Comparison of ENCODE assay signal across 14 mouse cellular contexts in genomic region chr11:57671797-57672196, GRCm38 (mm10). TPM values are rescaled to one million over a fixed set of nuclear protein-coding genes. Genes with fewer than 3 reads are reported as not detected.
DNase-seq lines count a peak whose midpoint lies in the region; ATAC-seq and TF ChIP-seq lines count a peak whose summit lies in the region.
"Had no signal": no experiment of that assay in that cellular context is flagged by ENCODE, and none has a peak within 500 bp of the region (broad histone marks: within the 10 kb centered on the region; RNA-seq: fewer than 3 reads in every experiment).

No protein-coding gene starts in this region.

- 71% methylated on average over 10 of the region's 10 CpGs for WGBS in kidney, adult 2 months
- WGBS in stomach, embryonic 14.5 days, result 49% methylated on average over 10 of the region's 10 CpGs
- 63% methylated on average over 10 of the region's 10 CpGs for WGBS in stomach, postnatal 0 days

- no peak overlapping the region for H3K4me3 ChIP-seq in kidney, adult 2 months (ENCODE audit: insufficient read depth, low read depth, low read length)
- no peak overlapping the region for H3K4me3 ChIP-seq in stomach, embryonic 14.5 days (ENCODE audit: low read depth, low read length)
- no peak overlapping the region for H3K4me3 ChIP-seq in stomach, postnatal 0 days (ENCODE audit: low read depth, low read length)
- H3K4me3 ChIP-seq: heart, embryonic 13.5 days; hindbrain, embryonic 15.5 days; limb, embryonic 12.5 days had no signal

- no peak for TF ChIP-seq EP300 in stomach, postnatal 0 days (optimal IDR thresholded peaks at IDR 0.05)

- no peak overlapping the region for H3K27ac ChIP-seq in kidney, adult 2 months (ENCODE audit: insufficient read depth, low read depth, low read length)
- no peak overlapping the region for H3K27ac ChIP-seq in stomach, embryonic 14.5 days (ENCODE audit: low read length)
- H3K27ac ChIP-seq in stomach, postnatal 0 days (replicated peaks), result no peak overlapping the region
- H3K27ac ChIP-seq: heart, embryonic 13.5 days; hindbrain, embryonic 15.5 days; limb, embryonic 12.5 days had no signal

- peak; percentile 21 for DNase-seq in adrenal gland, postnatal 14 days
- DNase-seq in adrenal gland, adult 2 months, result no peak
- peak; percentile 16 for DNase-seq in kidney, adult 2 months
- no peak for DNase-seq in kidney, adult 9 months
- DNase-seq in stomach, postnatal 0 days (ENCODE audit: low spot score), result no peak
- no peak for DNase-seq in thymus, adult 18-20 months
- DNase-seq: spleen, adult 18-20 months had no signal

- no peak for TF ChIP-seq POLR2A in kidney, adult 2 months (IDR thresholded peaks at IDR 0.05; ENCODE audit: low read depth, low read length)

- no peaks in the 10 kb centered on the region for H3K27me3 ChIP-seq in kidney, adult 2 months (replicated peaks; ENCODE audit: control insufficient read depth, insufficient read depth, low read length)
- no peaks in the 10 kb centered on the region for H3K27me3 ChIP-seq in stomach, embryonic 14.5 days (ENCODE audit: control insufficient read depth, insufficient read depth, low read length)
- H3K27me3 ChIP-seq in stomach, postnatal 0 days (ENCODE audit: control insufficient read depth, insufficient read depth, low read length), result no peaks in the 10 kb centered on the region
- H3K27me3 ChIP-seq: heart, embryonic 13.5 days; hindbrain, embryonic 15.5 days; limb, embryonic 12.5 days had no signal

- no peak overlapping the region for H3K4me2 ChIP-seq in stomach, embryonic 14.5 days (replicated peaks; ENCODE audit: low read depth, low read length)
- no peak overlapping the region for H3K4me2 ChIP-seq in stomach, postnatal 0 days (replicated peaks; ENCODE audit: low read depth)
- H3K4me2 ChIP-seq: heart, embryonic 13.5 days; hindbrain, embryonic 15.5 days; limb, embryonic 12.5 days had no signal

- H3K4me1 ChIP-seq in kidney, adult 2 months (ENCODE audit: control insufficient read depth, insufficient read depth, low read length), result peaks cover 12% of the 10 kb centered on the region
- H3K4me1 ChIP-seq in stomach, embryonic 14.5 days (ENCODE audit: control insufficient read depth, insufficient read depth, low read length), result peaks cover 24% of the 10 kb centered on the region
- H3K4me1 ChIP-seq in stomach, postnatal 0 days (replicated peaks; ENCODE audit: control insufficient read depth, insufficient read depth), result peaks cover 2% of the 10 kb centered on the region; the same call in 1 of the 2 replicates
- H3K4me1 ChIP-seq: hindbrain, embryonic 15.5 days had no signal

- no peak overlapping the region for H3K9ac ChIP-seq in stomach, embryonic 14.5 days (replicated peaks; ENCODE audit: low read depth, low read length)
- no peak overlapping the region for H3K9ac ChIP-seq in stomach, postnatal 0 days (ENCODE audit: low read length)
- H3K9ac ChIP-seq: heart, embryonic 13.5 days; hindbrain, embryonic 15.5 days; limb, embryonic 12.5 days had no signal

- no peaks in the 10 kb centered on the region for H3K36me3 ChIP-seq in kidney, adult 2 months (ENCODE audit: control insufficient read depth, insufficient read depth, low read length)
- no peaks in the 10 kb centered on the region for H3K36me3 ChIP-seq in stomach, embryonic 14.5 days (ENCODE audit: control insufficient read depth, insufficient read depth, low read length)
- no peaks in the 10 kb centered on the region for H3K36me3 ChIP-seq in stomach, postnatal 0 days (ENCODE audit: control insufficient read depth, insufficient read depth, low read length)
- H3K36me3 ChIP-seq: heart, embryonic 13.5 days; hindbrain, embryonic 15.5 days; limb, embryonic 12.5 days had no signal

- ATAC-seq in stomach, embryonic 14.5 days (ENCODE audit: insufficient number of reproducible peaks, insufficient read depth, low FRiP score, low read depth), result 0 out of 2 replicates have a peak, but pooled peaks have one; percentile 9
- no peak; the same call in 1 of the 2 replicates for ATAC-seq in stomach, postnatal 0 days (ENCODE audit: low FRiP score, low TSS enrichment)
- ATAC-seq in granulocyte monocyte progenitor cell, adult 5-6 weeks (replicated peaks; ENCODE audit: poor library complexity, severe bottlenecking), result no peak
- ATAC-seq: activated CD4-positive, CD25-positive, alpha-beta regulatory T cell, adult 4 months; forebrain, embryonic 16.5 days had no signal

- TF ChIP-seq CTCF in kidney, adult 2 months (conservative IDR thresholded peaks at IDR 0.05; ENCODE audit: insufficient read depth, insufficient read length, low read depth, low read length), result no peak
- no peak for TF ChIP-seq CTCF in stomach, postnatal 0 days (IDR thresholded peaks at IDR 0.05; ENCODE audit: low read depth)

- H3K9me3 ChIP-seq in stomach, embryonic 14.5 days (ENCODE audit: control insufficient read depth, low read depth, low read length), result no peaks in the 10 kb centered on the region
- H3K9me3 ChIP-seq in stomach, postnatal 0 days (ENCODE audit: control insufficient read depth, low read length), result no peaks in the 10 kb centered on the region
- H3K9me3 ChIP-seq: heart, embryonic 13.5 days; hindbrain, embryonic 15.5 days; limb, embryonic 12.5 days had no signal

RNA-seq across cellular contexts. Expression of gene Galnt10, which starts 26.6 kb away (rescaled TPM):
- 39.8 and 46.4 TPM in 2 replicates for total RNA-seq in adrenal gland, postnatal 14 days (2021)
- total RNA-seq in adrenal gland, adult 2 months (2021), result 10 to 100 TPM; 50.2 to 54.5 TPM
- 23.7 and 33.8 TPM in 2 replicates for polyA plus RNA-seq in adrenal gland, adult 2 months (2012; rRNA removed)
- 10.5 and 11.1 TPM in 2 replicates for polyA plus RNA-seq in kidney, adult 2 months (2012; rRNA removed)
- polyA plus RNA-seq in stomach, embryonic 14.5 days (2014; fragmentation: Nextera tagmentation; extraction: Ambion mirVana), result 8.4 and 11.5 TPM in 2 replicates
- 8.8 and 9.6 TPM in 2 replicates for polyA plus RNA-seq in stomach, postnatal 0 days (2015; fragmentation: Nextera tagmentation; extraction: Ambion mirVana)
- 5.1 and 6.8 TPM in 2 replicates for total RNA-seq in granulocyte monocyte progenitor cell, adult 5-6 weeks (2014; fragmentation: Nextera tagmentation)
- total RNA-seq in granulocyte monocyte progenitor cell, adult 5-6 weeks (2017), result 7.8 and 8.9 TPM in 2 replicates

Comparison
In these comparisons a context has a peak if more than half of its experiments do, and no peak if none do; other contexts are left out.
1. DNase-seq: peak in adrenal gland, postnatal 14 days (single experiment) and kidney, adult 2 months (single experiment); none in adrenal gland, adult 2 months (single experiment), kidney, adult 9 months (single experiment), stomach, postnatal 0 days (single experiment) and thymus, adult 18-20 months (0 of 2).